Mouse (Mus musculus): Measurements from ENCODE around the gene Fhl2. TPM values are rescaled to one million over a fixed set of nuclear protein-coding genes. Genes with fewer than 3 reads are reported as not detected.

The Fhl2 gene
- total RNA-seq, 1 experiment from 2014 or later, result 18.5 TPM

GRCm38 (mm10) chr1:43108729-43109128 is 88.1 kb downstream of the Fhl2 start:
- no peak for DNase-seq

DNA sequence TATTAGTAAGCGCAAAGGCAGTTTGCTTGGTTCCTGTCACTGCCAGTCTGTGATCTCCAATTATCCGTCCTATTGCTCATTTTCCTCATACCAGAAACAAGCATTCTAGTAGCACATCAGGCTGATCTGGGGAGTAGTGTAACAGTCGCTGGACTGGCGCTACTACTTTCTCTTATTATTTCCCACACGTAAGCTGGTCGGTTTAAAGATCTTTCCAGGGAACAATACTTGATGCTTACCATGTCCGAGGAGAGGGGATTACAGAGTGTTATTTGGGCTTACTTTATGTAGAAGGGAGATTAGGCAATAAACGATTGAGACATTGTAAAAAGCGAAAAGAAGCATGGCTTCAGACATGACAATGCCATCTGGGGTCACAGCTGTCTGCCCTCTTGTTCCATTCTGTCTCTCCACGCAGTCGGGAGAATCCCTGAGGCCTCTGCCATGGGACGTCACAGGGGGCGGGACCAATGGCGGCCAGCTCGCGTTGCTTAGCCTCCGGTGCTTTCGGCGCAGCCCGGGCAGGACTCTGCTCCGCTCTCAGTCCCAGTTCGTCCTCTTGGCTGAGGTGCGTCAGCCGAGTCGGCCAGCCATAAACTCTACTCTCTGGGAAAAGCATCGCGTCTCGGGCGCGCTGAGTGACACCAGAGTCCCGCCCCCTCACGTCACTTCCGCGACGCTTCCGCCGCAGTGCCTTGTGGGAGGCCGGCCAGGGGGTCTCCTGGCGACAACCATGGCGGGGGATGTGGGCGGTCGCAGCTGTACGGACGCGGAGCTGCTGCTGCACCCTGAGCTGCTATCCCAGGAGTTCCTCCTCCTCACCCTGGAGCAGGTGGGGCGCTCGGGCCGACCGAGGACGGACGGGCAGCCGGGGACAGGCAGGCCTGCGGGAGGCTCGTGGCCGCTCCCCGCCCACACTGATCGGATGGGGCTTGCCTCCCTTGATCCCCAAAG is 98.5 kb downstream of the Fhl2 start, which contains the start of the genes Tgfbrap1 and AI597479:
Gene Tgfbrap1 (minus strand): TSS at position 607 of the 954 bp plus-strand sequence.
Gene AI597479 (plus strand): TSS at position 680 of the 954 bp plus-strand sequence.
- peak; percentile 96 for DNase-seq

DNA sequence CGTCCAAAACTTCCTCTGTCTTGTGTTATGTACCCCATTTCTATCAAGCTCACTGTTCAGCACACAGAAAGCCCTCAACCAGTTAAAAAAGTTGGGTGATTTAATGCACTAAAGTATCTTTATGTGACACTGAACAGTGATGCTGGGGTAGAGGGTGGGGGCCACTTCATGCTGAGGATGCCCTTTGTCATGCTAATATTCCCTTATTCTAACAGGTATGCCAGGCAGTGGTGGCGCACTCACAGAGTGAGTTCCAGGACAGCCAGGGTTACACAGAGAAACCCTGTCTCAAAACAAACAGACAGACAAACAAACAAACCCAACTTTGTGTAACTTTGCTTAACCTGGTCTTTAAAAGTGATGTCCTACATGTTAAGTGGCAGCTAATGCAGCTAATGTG is 102.6 kb downstream of the Fhl2 start:
- no peak for DNase-seq

DNA sequence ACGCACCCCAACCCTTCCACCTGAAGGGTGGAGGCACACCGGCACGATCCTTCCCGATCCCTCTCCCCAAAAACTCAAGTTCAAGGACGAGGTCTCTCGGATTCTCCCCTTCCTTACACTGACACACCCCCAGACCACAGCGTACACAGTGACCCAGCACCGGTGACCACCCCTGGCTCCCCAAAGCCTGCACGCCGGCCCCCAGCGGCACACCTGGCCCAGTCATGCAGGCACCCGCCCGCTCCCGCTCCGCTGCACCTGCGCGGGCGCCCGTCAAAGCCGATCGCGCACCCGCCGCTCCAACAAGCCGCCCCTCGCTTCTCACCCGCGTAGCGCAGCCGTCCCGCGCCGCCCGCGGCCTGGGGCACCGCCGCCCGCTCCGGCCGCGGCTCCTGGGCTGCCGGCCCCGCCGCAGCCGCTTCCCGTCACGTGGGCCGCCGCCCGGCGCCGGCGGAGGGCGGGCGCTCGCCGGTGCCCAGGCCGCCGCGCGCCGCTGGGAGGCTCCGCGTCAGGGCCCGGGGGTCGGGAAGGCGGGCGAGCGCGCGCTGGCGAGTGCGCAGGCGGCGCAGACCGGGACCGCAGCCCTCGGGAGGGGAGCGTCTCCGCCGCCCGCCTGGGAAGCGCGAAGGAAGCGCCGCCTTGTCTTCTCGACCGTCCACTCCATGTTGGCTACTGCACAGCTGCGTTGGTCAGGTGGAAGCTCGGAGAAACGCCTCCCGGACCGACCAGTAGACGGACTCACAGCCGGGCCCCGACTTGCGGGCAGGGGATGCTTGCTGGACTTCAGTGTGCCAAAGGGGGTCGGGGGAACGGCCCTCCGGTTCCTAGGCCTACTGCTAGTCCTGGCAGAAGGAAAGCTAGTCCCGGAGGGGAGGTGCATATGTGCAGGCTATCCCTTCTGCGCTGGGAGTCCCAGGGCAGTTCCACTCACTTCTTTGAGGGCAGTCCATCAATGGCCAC is 104.4 kb downstream of the Fhl2 start:
- peak; percentile 79 for DNase-seq

GRCm38 (mm10) chr1:43091306-43092055 is 105.3 kb downstream of the Fhl2 start:
- peak; percentile 17 for DNase-seq

GRCm38 (mm10) chr1:43090418-43090817 is 106.4 kb downstream of the Fhl2 start:
- DNase-seq, result no peak

GRCm38 (mm10) chr1:43082946-43083345 is 113.8 kb downstream of the Fhl2 start:
- DNase-seq, result no peak

GRCm38 (mm10) chr1:43078124-43078523 is 118.7 kb downstream of the Fhl2 start:
- no peak for DNase-seq

- no peak for DNase-seq
Measured at GRCm38 (mm10) chr1:43074791-43075190, 122.0 kb downstream of the Fhl2 start.

Other genes starting within 250 kb of the Fhl2 start
- gene Gpr45, start 244.1 kb downstream of the Fhl2 start, total RNA-seq (2021), result 2.2 and 3.0 TPM in 2 replicates
- gene Tgfbrap1, start 98.3 kb downstream of the Fhl2 start, total RNA-seq (2021), result 25.1 and 25.8 TPM in 2 replicates
- 14.6 and 16.6 TPM in 2 replicates for gene AI597479, start 98.3 kb downstream of the Fhl2 start, total RNA-seq (2021)
- gene Nck2, start 247.6 kb upstream of the Fhl2 start, total RNA-seq (2021), result 28.1 and 29.2 TPM in 2 replicates